Mouse (Mus musculus): ENCODE results near the gene Agps. TPM values are rescaled to one million over a fixed set of nuclear protein-coding genes. Genes with fewer than 3 reads are reported as not detected.
"Not testable (repeated sequence)": the region's sequence is repeated elsewhere in the genome, so short reads cannot be mapped to it uniquely, and the experiment has no call there.

Agps gene
- total and polyA plus RNA-seq, 2 experiments from 2014 or later: 11.8 to 19.9 TPM

GRCm38 (mm10) chr2:75974131-75974530 lies 142.2 kb downstream of the Agps start:
- Histone ChIP-seq H3K9me3 (replicated peaks; ENCODE audit: control insufficient read depth, low read length) (no peaks in the 10 kb centered on the region), H3K4me2 (ENCODE audit: low read depth, low read length) (no peak overlapping the region), H3K9ac (replicated peaks; ENCODE audit: low read depth, low read length) (no peak overlapping the region), H3K4me3 (ENCODE audit: low read depth, low read length) (no peak overlapping the region), H3K27ac (ENCODE audit: low read depth) (no peak overlapping the region), H3K27me3 (ENCODE audit: control insufficient read depth, insufficient read depth, low read length) (no peaks in the 10 kb centered on the region), H3K4me1 (ENCODE audit: control insufficient read depth, insufficient read depth) (no peaks in the 10 kb centered on the region), H3K36me3 (replicated peaks; ENCODE audit: control insufficient read depth, insufficient read depth, low read length) (no peaks in the 10 kb centered on the region)
- 36% methylated on average over 9 of the region's 9 CpGs for WGBS
- TF ChIP-seq CTCF (IDR thresholded peaks at IDR 0.05; ENCODE audit: low read depth) (no peak), EP300 (IDR thresholded peaks at IDR 0.05; ENCODE audit: low read depth) (no peak)
- DNase-seq (ENCODE audit: low spot score) (no peak), ATAC-seq (ENCODE audit: insufficient read depth, low read depth) (no peak)

- not testable (repeated sequence) for H3K4me1 ChIP-seq (ENCODE audit: control insufficient read depth, insufficient read depth); H3K27me3 ChIP-seq (ENCODE audit: control insufficient read depth, insufficient read depth, low read length); H3K36me3 ChIP-seq (replicated peaks; ENCODE audit: control insufficient read depth, insufficient read depth, low read length); H3K4me3 ChIP-seq (ENCODE audit: low read depth, low read length); H3K9me3 ChIP-seq (replicated peaks; ENCODE audit: control insufficient read depth, low read length); H3K27ac ChIP-seq (ENCODE audit: low read depth); H3K9ac ChIP-seq (replicated peaks; ENCODE audit: low read depth, low read length); ATAC-seq (ENCODE audit: insufficient read depth, low read depth); H3K4me2 ChIP-seq (ENCODE audit: low read depth, low read length); DNase-seq (ENCODE audit: low spot score)
- 67% methylated on average over 2 of the region's 2 CpGs for WGBS
Measured at GRCm38 (mm10) chr2:75976070-75976469, 144.1 kb downstream of the Agps start.

GRCm38 (mm10) chr2:75977752-75978368 lies 145.9 kb downstream of the Agps start, which contains the start of gene Ttc30a2:
Gene Ttc30a2, minus strand, starts transcription at chr2:75978170.
- H3K27ac ChIP-seq (ENCODE audit: low read depth); H3K27me3 ChIP-seq (ENCODE audit: control insufficient read depth, insufficient read depth, low read length); H3K9ac ChIP-seq (replicated peaks; ENCODE audit: low read depth, low read length); H3K36me3 ChIP-seq (replicated peaks; ENCODE audit: control insufficient read depth, insufficient read depth, low read length); H3K9me3 ChIP-seq (replicated peaks; ENCODE audit: control insufficient read depth, low read length); H3K4me1 ChIP-seq (ENCODE audit: control insufficient read depth, insufficient read depth); H3K4me3 ChIP-seq (ENCODE audit: low read depth, low read length): not testable (repeated sequence)
- ATAC-seq (ENCODE audit: insufficient read depth, low read depth) (peak; percentile 49; the same call in 1 of the 2 replicates), DNase-seq (ENCODE audit: low spot score) (peak; percentile 61)
- 0 out of 2 replicates have a peak, but pooled peaks have one; percentile 51 for TF ChIP-seq EP300 (IDR thresholded peaks at IDR 0.05; ENCODE audit: low read depth)
- H3K4me2 ChIP-seq (ENCODE audit: low read depth, low read length): peak within 1 kb of the TSS; percentile 37; the same call in 1 of the 2 replicates
- WGBS: 25% methylated on average over 14 of the region's 24 CpGs

Other genes starting within 250 kb of the Agps start
- gene Hnrnpa3, start 172.9 kb upstream of the Agps start, total RNA-seq (2014; rRNA removed; ENCODE audit: low replicate concordance): 26.0 and 33.9 TPM in 2 replicates
- gene Hnrnpa3, start 172.9 kb upstream of the Agps start, polyA plus RNA-seq (2015; fragmentation: Nextera tagmentation; extraction: Ambion mirVana): 93.6 and 102 TPM in 2 replicates
- 47.1 and 55.2 TPM in 2 replicates for gene Nfe2l2, start 127.5 kb upstream of the Agps start, total RNA-seq (2014; rRNA removed; ENCODE audit: low replicate concordance)
- 50.1 and 50.4 TPM in 2 replicates for gene Nfe2l2, start 127.5 kb upstream of the Agps start, polyA plus RNA-seq (2015; fragmentation: Nextera tagmentation; extraction: Ambion mirVana)
- 22.6 and 26.7 TPM in 2 replicates for gene Ttc30b, start 106.4 kb downstream of the Agps start, total RNA-seq (2014; rRNA removed; ENCODE audit: low replicate concordance)
- 13.8 and 14.0 TPM in 2 replicates for gene Ttc30b, start 106.4 kb downstream of the Agps start, polyA plus RNA-seq (2015; fragmentation: Nextera tagmentation; extraction: Ambion mirVana)
- 0.23 and 2.6 TPM in 2 replicates for gene Ttc30a2, start 146.0 kb downstream of the Agps start, total RNA-seq (2014; rRNA removed; ENCODE audit: low replicate concordance)
- gene Ttc30a2, start 146.0 kb downstream of the Agps start, polyA plus RNA-seq (2015; fragmentation: Nextera tagmentation; extraction: Ambion mirVana): 1.2 and 1.4 TPM in 2 replicates
- gene Ttc30a1, start 149.8 kb downstream of the Agps start, total RNA-seq (2014; rRNA removed; ENCODE audit: low replicate concordance): 7.3 and 9.4 TPM in 2 replicates
- gene Ttc30a1, start 149.8 kb downstream of the Agps start, polyA plus RNA-seq (2015; fragmentation: Nextera tagmentation; extraction: Ambion mirVana): 3.3 and 3.7 TPM in 2 replicates

Measured in heart, postnatal 0 days (tissue).